Mouse (Mus musculus) kidney, adult 2 months (tissue): ENCODE measurements at regions not wholly inside any gene's neighbourhood (a gene's known extent, or its start where the extent isn't known, plus 50 kb on each side); places are given as distances from the start of the nearest gene placed in this dataset.
A peak's percentile ranks its signal among the peaks of the same experiment; 100 is the strongest.

Experiments
- DNase-seq: peaks from one replicate; pipeline ENCODE4 v3.0.0; 2021
- H3K27ac ChIP-seq: fragments of 200-500 bp; 2 replicates; pipeline ENCODE4 v1.5.1; 2012; ENCODE audit warnings: low read depth, low read length, control low read depth, inconsistent platforms; ENCODE audit not compliant: insufficient read depth
- H3K27me3 ChIP-seq: fragments of 200-500 bp; replicated peaks from 2 replicates; pipeline ENCODE4 v1.6.1; 2012; ENCODE audit warnings: mild to moderate bottlenecking, moderate library complexity, low read length, inconsistent platforms; ENCODE audit not compliant: control insufficient read depth, insufficient read depth
- H3K36me3 ChIP-seq: fragments of 200-500 bp; 2 replicates; pipeline ENCODE4 v1.6.1; 2012; ENCODE audit warnings: mild to moderate bottlenecking, moderate library complexity, low read length, inconsistent platforms; ENCODE audit not compliant: control insufficient read depth, insufficient read depth
- H3K4me1 ChIP-seq: fragments of 200-500 bp; 2 replicates; pipeline ENCODE4 v1.6.1; 2011; ENCODE audit warnings: low read length; ENCODE audit not compliant: control insufficient read depth, insufficient read depth
- H3K4me3 ChIP-seq: fragments of 200-500 bp; 2 replicates; pipeline ENCODE4 v1.5.1; 2011; ENCODE audit warnings: mild to moderate bottlenecking, low read depth, low read length, control low read depth; ENCODE audit not compliant: insufficient read depth
- CTCF ChIP-seq: fragments of 200-500 bp; conservative IDR thresholded peaks from 2 replicates; pipeline ENCODE4 v1.5.1; 2011; ENCODE audit warnings: low read depth, mild to moderate bottlenecking, control low read depth, low read length, moderate library complexity, mixed read lengths; ENCODE audit not compliant: insufficient read depth, insufficient read length
- POLR2A ChIP-seq: fragments of 200-500 bp; IDR thresholded peaks from one replicate; pipeline ENCODE4 v1.6.1; 2011; ENCODE audit warnings: low read depth, low read length, control low read depth
- WGBS: fragments of 180-500 bp; shearing (Covaris S2); methylation state at CpG from one replicate; pipeline ENCODE4 v1.1.7; 2018; 5-methylcytosine and 5-hydroxymethylcytosine counted together

GRCm38 (mm10) chr1:114287349-114287748, 1397.2 kb upstream of the Cntnap5a start:
- Histone ChIP-seq H3K27ac (no peak overlapping the region), H3K4me1 (no peaks in the 10 kb centered on the region), H3K4me3 (no peak overlapping the region), H3K27me3 (no peaks in the 10 kb centered on the region), H3K36me3 (no peaks in the 10 kb centered on the region)
- 80% methylated on average over 2 of the region's 2 CpGs for WGBS
- no peak for TF ChIP-seq CTCF
- no peak for TF ChIP-seq POLR2A
- peak; percentile 77 for DNase-seq

- no peak for TF ChIP-seq POLR2A
- TF ChIP-seq CTCF = no peak
- 62% methylated on average over 2 of the region's 2 CpGs for WGBS
These were observed 1354.0 kb upstream of the Cntnap5a start for GRCm38 (mm10) chr1:114330541-114330940.

GRCm38 (mm10) chr1:114358215-114358995, 1326.2 kb upstream of the Cntnap5a start:
- DNase-seq = no peak
- TF ChIP-seq POLR2A (no peak), CTCF (no peak)
- no peak overlapping the region for H3K27ac ChIP-seq
- no peak overlapping the region for H3K4me3 ChIP-seq
- no peaks in the 10 kb centered on the region for H3K27me3 ChIP-seq
- H3K36me3 ChIP-seq = no peaks in the 10 kb centered on the region
- H3K4me1 ChIP-seq = no peaks in the 10 kb centered on the region

More at GRCm38 (mm10) chr1:114330541-114330940, 1354.0 kb upstream of the Cntnap5a start:
- H3K4me3 ChIP-seq = no peak overlapping the region
- H3K36me3 ChIP-seq = no peaks in the 10 kb centered on the region
- no peak overlapping the region for H3K27ac ChIP-seq
- no peaks in the 10 kb centered on the region for H3K27me3 ChIP-seq
- DNase-seq = no peak
- no peaks in the 10 kb centered on the region for H3K4me1 ChIP-seq

- H3K27me3 ChIP-seq = no peaks in the 10 kb centered on the region
- H3K27ac ChIP-seq = no peak overlapping the region
- no peak overlapping the region for H3K4me3 ChIP-seq
- no peaks in the 10 kb centered on the region for H3K36me3 ChIP-seq
- no peaks in the 10 kb centered on the region for H3K4me1 ChIP-seq
- 50% methylated on average over 3 of the region's 3 CpGs for WGBS
- TF ChIP-seq POLR2A (no peak), CTCF (no peak)
- no peak for DNase-seq
These were observed 1292.5 kb upstream of the Cntnap5a start for GRCm38 (mm10) chr1:114392034-114392433.
